Mouse (Mus musculus): ENCODE results near the gene Chrna7. TPM values are rescaled to one million over a fixed set of nuclear protein-coding genes. Genes with fewer than 3 reads are reported as not detected.
A peak's percentile ranks its signal among the peaks of the same experiment; 100 is the strongest.

The Chrna7 gene
- polyA plus RNA-seq (2015; fragmentation: Nextera tagmentation; extraction: Ambion mirVana) = 0.33 and 0.44 TPM in 2 replicates

DNA sequence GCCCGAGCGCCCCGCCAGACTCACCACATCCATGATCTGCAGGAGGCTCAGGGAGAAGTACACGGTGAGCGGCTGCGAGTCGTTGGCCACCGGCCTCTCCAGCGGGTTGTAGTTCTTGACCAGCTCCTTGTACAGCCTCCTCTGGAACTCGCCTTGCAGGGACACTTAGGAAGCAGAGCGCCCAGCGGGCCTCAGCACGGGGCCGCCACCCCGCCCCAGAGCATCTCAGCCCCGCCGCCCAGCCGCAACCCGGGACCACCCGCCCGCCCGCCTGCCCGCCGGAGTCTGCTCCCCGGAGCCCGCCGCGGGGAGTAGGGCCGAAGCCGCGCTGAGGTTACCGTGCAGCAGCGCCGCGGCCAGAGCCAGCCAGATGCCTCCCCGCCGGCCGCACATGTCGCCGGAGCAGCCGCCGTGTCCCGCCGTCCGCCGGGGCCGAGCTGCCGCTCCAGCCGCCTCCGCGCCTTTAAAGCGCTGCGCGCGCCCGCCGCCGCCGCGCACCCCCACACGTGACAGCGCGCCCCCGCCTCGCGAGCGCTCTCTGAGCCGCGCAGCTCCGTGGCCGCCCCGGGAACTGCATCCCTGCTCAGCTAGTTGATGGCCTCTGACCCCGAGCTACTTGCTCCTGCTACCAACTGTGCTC is at the start of gene Chrna7:
Gene Chrna7 (minus strand): TSS at position 486 of the 640 bp plus-strand sequence.
- Histone ChIP-seq H3K9ac (ENCODE audit: low read length) (peak within 1 kb of the TSS; percentile 68), H3K27ac (ENCODE audit: low read length) (no peak within 1 kb of the TSS), H3K27me3 (ENCODE audit: control insufficient read depth, insufficient read depth, low read depth, low read length) (peaks cover 6% of the 10 kb centered on the region; the same call in 1 of the 2 replicates), H3K4me2 (ENCODE audit: low read depth, low read length) (peak within 1 kb of the TSS; percentile 99), H3K4me1 (replicated peaks; ENCODE audit: control insufficient read depth, insufficient read depth, low read length) (peaks cover 6% of the 10 kb centered on the region; the same call in 1 of the 2 replicates), H3K36me3 (ENCODE audit: control insufficient read depth, insufficient read depth, low read length) (no peaks in the 10 kb centered on the region), H3K4me3 (ENCODE audit: low read length) (peak within 1 kb of the TSS; percentile 65), H3K9me3 (ENCODE audit: control insufficient read depth, low read length) (no peaks in the 10 kb centered on the region)
- WGBS = under 1% methylated on average over 47 of the region's 73 CpGs
- ATAC-seq (ENCODE audit: low read depth) = peak; percentile 97

DNA sequence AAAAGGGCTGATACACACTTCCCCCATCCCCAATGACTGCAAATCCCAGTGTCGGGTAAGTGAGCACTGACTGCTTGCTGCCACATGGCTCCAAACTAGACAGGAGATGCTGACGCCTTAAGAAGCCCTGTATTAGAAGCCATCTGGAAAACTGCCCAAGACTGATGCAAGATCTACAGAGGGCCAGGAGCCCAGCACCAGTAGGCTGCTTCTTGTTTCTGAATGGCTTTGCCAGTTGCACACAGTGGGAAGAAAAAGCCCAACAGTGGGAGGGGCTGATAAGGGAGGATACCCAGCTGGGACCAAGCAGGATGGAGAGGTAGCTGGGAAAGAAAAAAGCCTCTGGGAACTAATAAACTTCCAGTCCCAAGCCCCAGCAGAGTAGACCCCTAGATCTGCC is 37.0 kb upstream of the Chrna7 start:
- no peak for ATAC-seq (ENCODE audit: low read depth)
- WGBS = 66% methylated on average over 2 of the region's 2 CpGs
- H3K27ac ChIP-seq (ENCODE audit: low read length) = no peak overlapping the region
- no peaks in the 10 kb centered on the region; the same call in 1 of the 2 replicates for H3K9me3 ChIP-seq (ENCODE audit: control insufficient read depth, low read length)
- H3K4me3 ChIP-seq (ENCODE audit: low read length) = no peak overlapping the region
- no peak overlapping the region for H3K4me2 ChIP-seq (ENCODE audit: low read depth, low read length)
- H3K9ac ChIP-seq (ENCODE audit: low read length) = no peak overlapping the region
- no peaks in the 10 kb centered on the region for H3K36me3 ChIP-seq (ENCODE audit: control insufficient read depth, insufficient read depth, low read length)
- no peaks in the 10 kb centered on the region for H3K4me1 ChIP-seq (replicated peaks; ENCODE audit: control insufficient read depth, insufficient read depth, low read length)
- H3K27me3 ChIP-seq (ENCODE audit: control insufficient read depth, insufficient read depth, low read depth, low read length) = no peaks in the 10 kb centered on the region

DNA sequence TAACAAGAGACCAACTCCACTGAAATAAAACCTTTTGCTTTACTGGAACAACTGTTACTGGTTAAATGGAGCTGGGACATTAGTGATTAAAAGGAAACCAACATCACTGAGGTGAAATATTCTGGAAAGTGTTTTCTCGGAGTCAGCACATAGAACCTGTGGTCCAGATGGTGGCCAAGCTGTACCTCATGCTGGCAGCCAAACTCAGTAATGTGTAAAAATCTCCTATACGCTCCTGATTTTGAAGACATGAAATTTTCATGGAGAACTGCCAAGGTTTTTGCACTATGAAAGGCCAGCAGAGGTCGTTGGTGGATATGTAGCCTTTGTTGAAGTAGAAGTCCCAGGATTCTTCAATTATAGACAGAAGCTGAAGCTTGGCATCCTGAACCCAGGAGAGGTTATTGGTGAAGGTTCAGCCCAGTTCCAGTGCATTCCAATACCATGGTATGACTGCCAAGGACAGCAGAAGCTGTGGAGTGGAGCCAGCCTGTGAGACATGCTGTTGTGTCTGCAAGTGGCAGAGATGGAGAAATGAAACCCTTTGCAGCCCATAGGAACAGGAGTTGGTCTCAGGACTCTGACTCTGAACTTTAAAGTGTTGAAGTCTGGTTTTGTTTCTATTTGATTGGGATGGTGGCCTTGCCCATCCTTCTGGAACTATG is 25.6 kb upstream of the Chrna7 start:
- Histone ChIP-seq H3K4me3 (ENCODE audit: low read length) (no peak overlapping the region), H3K9ac (ENCODE audit: low read length) (no peak overlapping the region), H3K9me3 (ENCODE audit: control insufficient read depth, low read length) (no peaks in the 10 kb centered on the region), H3K27ac (ENCODE audit: low read length) (no peak overlapping the region), H3K4me2 (ENCODE audit: low read depth, low read length) (no peak overlapping the region), H3K4me1 (replicated peaks; ENCODE audit: control insufficient read depth, insufficient read depth, low read length) (no peaks in the 10 kb centered on the region), H3K27me3 (ENCODE audit: control insufficient read depth, insufficient read depth, low read depth, low read length) (no peaks in the 10 kb centered on the region), H3K36me3 (ENCODE audit: control insufficient read depth, insufficient read depth, low read length) (no peaks in the 10 kb centered on the region)
- ATAC-seq (ENCODE audit: low read depth) = no peak
- 58% methylated on average over 3 of the region's 3 CpGs for WGBS

DNA sequence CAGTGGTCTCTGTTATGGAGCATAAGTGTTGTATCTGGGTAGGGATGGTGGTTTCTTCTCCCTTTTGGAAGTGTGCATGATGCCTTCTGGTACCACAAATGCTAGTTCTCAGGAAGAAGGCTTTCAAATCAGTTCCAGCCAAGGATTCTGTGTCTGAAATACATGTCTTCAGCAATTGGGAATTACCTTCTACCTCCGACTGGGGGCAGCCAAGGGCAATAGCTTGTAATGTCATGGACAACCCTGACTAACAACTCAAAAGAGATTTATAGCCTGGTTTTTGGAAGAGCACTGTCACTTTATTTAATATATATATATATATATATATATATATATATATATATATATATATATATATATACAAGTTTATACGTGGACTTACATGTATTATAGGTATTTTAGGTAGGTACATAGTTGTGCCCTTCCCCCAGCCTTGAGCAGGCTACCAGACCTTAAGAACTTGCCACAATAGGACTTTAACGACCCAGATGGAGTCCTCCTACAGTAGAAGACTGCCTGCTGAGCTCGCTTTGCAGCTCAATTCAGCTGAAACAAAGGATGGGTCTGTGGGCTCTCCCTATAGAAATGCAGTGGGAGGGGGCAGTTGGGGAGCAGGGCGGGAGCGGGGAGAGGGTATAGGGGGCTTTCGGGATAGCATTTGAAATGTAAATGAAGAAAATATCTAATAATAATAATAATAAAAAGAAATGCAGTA is 12.9 kb upstream of the Chrna7 start:
- H3K9me3 ChIP-seq (ENCODE audit: control insufficient read depth, low read length) = no peaks in the 10 kb centered on the region
- ATAC-seq (ENCODE audit: low read depth) = no peak
- H3K36me3 ChIP-seq (ENCODE audit: control insufficient read depth, insufficient read depth, low read length) = no peaks in the 10 kb centered on the region
- H3K9ac ChIP-seq (ENCODE audit: low read length) = no peak overlapping the region
- no peak overlapping the region for H3K4me3 ChIP-seq (ENCODE audit: low read length)
- H3K27me3 ChIP-seq (ENCODE audit: control insufficient read depth, insufficient read depth, low read depth, low read length) = no peaks in the 10 kb centered on the region
- no peak overlapping the region for H3K27ac ChIP-seq (ENCODE audit: low read length)
- no peak overlapping the region for H3K4me2 ChIP-seq (ENCODE audit: low read depth, low read length)
- H3K4me1 ChIP-seq (replicated peaks; ENCODE audit: control insufficient read depth, insufficient read depth, low read length) = no peaks in the 10 kb centered on the region
- 40% methylated on average over 7 of the region's 7 CpGs for WGBS

DNA sequence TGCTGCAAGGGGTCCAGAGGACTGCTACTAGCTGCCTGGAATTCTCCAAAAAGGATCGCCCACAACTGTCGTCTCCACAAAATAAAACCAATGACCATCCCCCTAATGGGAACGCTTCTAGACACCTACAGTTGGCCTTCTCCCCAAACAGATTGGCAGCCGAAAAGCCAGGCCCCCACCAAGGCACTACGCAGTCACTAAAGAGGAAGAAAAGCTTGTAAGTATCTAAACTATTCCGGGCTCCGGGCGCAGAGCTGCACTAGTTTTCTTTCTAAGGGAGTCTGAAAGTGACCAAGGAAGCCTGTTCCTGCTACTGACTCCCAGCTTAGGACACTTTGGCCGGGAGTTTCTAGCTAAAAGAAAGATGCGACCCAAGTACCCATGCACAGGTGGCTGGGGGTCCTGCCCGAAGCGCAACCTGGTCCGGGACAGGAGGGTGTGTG is 707 bp downstream of the Chrna7 start:
- Histone ChIP-seq H3K36me3 (ENCODE audit: control insufficient read depth, insufficient read depth, low read length) (no peaks in the 10 kb centered on the region), H3K9me3 (ENCODE audit: control insufficient read depth, low read length) (no peaks in the 10 kb centered on the region), H3K27ac (ENCODE audit: low read length) (no peak overlapping the region), H3K27me3 (ENCODE audit: control insufficient read depth, insufficient read depth, low read depth, low read length) (peaks cover 6% of the 10 kb centered on the region; the same call in 1 of the 2 replicates), H3K4me3 (ENCODE audit: low read length) (peak overlapping the region; percentile 65), H3K9ac (ENCODE audit: low read length) (peak overlapping the region; percentile 68; the same call in 1 of the 2 replicates), H3K4me1 (replicated peaks; ENCODE audit: control insufficient read depth, insufficient read depth, low read length) (peaks cover 6% of the 10 kb centered on the region; the same call in 1 of the 2 replicates), H3K4me2 (ENCODE audit: low read depth, low read length) (peak overlapping the region; percentile 99)
- no peak for ATAC-seq (ENCODE audit: low read depth)
- WGBS = 4% methylated on average over 13 of the region's 13 CpGs

DNA sequence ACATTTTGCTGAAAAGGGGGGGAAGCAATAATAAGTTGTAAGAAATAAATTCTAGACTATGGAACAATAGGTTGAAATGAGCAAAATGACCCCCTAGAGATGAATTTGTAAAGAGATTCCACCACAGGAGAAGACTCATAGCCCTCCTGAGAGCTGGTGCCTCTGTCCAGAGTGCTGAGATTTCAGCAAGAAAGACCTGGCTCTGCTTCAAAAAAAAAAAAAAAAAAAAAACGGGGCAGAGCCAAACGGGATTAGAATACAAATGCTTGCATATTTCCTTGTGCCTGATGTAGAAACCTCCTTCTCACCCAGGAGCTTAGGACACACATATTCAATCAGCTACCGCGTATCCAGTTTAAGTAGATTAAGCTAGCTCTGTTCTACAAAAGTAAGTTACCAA is 2.9 kb downstream of the Chrna7 start:
- H3K36me3 ChIP-seq (ENCODE audit: control insufficient read depth, insufficient read depth, low read length) = no peaks in the 10 kb centered on the region
- H3K9ac ChIP-seq (ENCODE audit: low read length) = no peak overlapping the region
- WGBS = 16% methylated on average over 4 of the region's 4 CpGs
- peaks cover 6% of the 10 kb centered on the region; the same call in 1 of the 2 replicates for H3K4me1 ChIP-seq (replicated peaks; ENCODE audit: control insufficient read depth, insufficient read depth, low read length)
- H3K4me3 ChIP-seq (ENCODE audit: low read length) = no peak overlapping the region
- no peaks in the 10 kb centered on the region for H3K9me3 ChIP-seq (ENCODE audit: control insufficient read depth, low read length)
- no peak overlapping the region for H3K27ac ChIP-seq (ENCODE audit: low read length)
- peaks cover 6% of the 10 kb centered on the region; the same call in 1 of the 2 replicates for H3K27me3 ChIP-seq (ENCODE audit: control insufficient read depth, insufficient read depth, low read depth, low read length)
- no peak for ATAC-seq (ENCODE audit: low read depth)
- H3K4me2 ChIP-seq (ENCODE audit: low read depth, low read length) = no peak overlapping the region

DNA sequence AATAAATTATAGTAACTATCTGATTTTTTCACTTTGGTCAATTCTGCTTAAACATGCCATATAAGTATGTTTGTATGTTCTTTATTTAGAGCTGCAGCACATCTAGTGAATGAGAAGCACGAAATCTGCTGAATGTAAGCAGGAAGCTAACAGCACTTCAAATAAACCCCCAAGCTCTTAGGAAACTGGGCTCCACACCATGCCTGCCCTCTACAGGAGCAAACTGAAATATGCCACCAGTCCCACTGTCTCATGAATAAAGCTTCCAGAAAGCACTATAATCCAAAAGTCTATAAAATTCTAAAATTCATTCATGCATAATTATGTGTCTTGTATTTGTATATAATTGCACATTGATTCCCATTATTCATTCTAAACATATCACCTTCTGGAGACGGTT is 5.2 kb downstream of the Chrna7 start:
- H3K27ac ChIP-seq (ENCODE audit: low read length) = no peak overlapping the region
- H3K36me3 ChIP-seq (ENCODE audit: control insufficient read depth, insufficient read depth, low read length) = no peaks in the 10 kb centered on the region
- no peak overlapping the region for H3K9ac ChIP-seq (ENCODE audit: low read length)
- no peak for ATAC-seq (ENCODE audit: low read depth)
- no peak overlapping the region for H3K4me3 ChIP-seq (ENCODE audit: low read length)
- H3K4me2 ChIP-seq (ENCODE audit: low read depth, low read length) = no peak overlapping the region
- no peaks in the 10 kb centered on the region for H3K9me3 ChIP-seq (ENCODE audit: control insufficient read depth, low read length)
- WGBS = 45% methylated on average over 2 of the region's 2 CpGs
- H3K27me3 ChIP-seq (ENCODE audit: control insufficient read depth, insufficient read depth, low read depth, low read length) = peaks cover 6% of the 10 kb centered on the region; the same call in 1 of the 2 replicates
- H3K4me1 ChIP-seq (replicated peaks; ENCODE audit: control insufficient read depth, insufficient read depth, low read length) = peaks cover 6% of the 10 kb centered on the region; the same call in 1 of the 2 replicates

DNA sequence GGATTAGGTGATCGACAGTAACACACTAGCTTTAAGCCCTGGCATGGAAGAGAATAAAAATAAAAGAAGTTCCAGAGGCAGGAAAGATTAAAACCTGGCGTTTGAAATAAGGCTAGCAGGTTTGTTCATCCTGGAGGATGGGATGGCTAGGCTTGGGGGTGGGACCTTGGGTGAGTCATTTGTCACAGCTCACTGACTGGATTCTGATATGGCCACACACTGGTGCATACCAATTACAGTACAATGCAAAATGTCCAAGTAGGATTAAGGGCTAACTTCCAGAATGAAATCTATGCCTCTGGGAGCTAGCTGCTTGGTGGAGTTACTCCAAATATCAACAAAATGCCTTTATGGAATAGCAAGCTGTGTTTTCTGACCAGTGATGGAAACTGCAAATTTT is 16.8 kb downstream of the Chrna7 start:
- H3K4me3 ChIP-seq (ENCODE audit: low read length) = no peak overlapping the region
- no peaks in the 10 kb centered on the region for H3K27me3 ChIP-seq (ENCODE audit: control insufficient read depth, insufficient read depth, low read depth, low read length)
- no peak overlapping the region for H3K4me2 ChIP-seq (ENCODE audit: low read depth, low read length)
- 72% methylated on average over 2 of the region's 2 CpGs for WGBS
- no peak overlapping the region for H3K9ac ChIP-seq (ENCODE audit: low read length)
- no peak for ATAC-seq (ENCODE audit: low read depth)
- H3K4me1 ChIP-seq (replicated peaks; ENCODE audit: control insufficient read depth, insufficient read depth, low read length) = no peaks in the 10 kb centered on the region
- H3K36me3 ChIP-seq (ENCODE audit: control insufficient read depth, insufficient read depth, low read length) = no peaks in the 10 kb centered on the region
- no peak overlapping the region for H3K27ac ChIP-seq (ENCODE audit: low read length)
- H3K9me3 ChIP-seq (ENCODE audit: control insufficient read depth, low read length) = no peaks in the 10 kb centered on the region
